Mouse (Mus musculus): ENCODE measurements around the gene Anpep.
A peak's percentile ranks its signal among the peaks of the same experiment; 100 is the strongest.

The Anpep gene

DNA sequence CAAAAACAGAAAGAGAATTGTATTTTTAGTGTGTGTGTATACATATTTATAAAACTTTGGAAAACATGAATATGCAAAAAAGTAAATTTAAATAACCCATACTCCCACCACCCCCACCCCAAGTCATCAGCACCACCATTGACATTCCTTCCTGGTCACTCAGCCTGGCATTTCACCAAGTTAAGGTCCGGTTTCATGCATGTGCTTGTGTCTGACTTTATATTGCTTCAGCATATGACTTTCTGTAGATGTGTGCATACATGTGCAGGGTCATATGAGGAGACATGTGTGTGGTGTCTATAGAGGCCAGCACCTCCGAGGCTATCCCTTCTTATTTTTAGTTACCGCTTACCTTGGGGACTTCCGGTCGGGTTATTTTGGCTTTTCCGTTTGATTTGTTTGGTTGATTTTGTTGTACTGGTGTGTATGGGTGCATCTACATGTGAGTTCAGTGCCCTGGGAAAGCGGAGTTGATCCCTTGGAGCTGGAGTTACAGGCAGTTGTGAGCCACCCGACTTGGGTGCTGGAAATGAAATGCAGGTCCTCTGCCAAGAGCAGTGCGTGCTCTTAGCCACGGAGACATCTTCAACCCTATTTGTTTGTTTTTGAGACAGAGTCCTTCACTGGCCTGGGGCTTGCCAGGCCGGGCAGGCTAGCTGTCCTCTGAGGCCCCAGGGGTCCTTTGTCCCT, 78.9 kb downstream of the Anpep start:
- Histone ChIP-seq H3K4me3 (replicated peaks; ENCODE audit: low read length) (no peak overlapping the region), H3K27me3 (ENCODE audit: insufficient read depth, low read length) (peaks cover 19% of the 10 kb centered on the region), H3K9me3 (ENCODE audit: low read length) (no peaks in the 10 kb centered on the region), H3K4me1 (replicated peaks; ENCODE audit: low read depth, low read length) (peaks cover 24% of the 10 kb centered on the region), H3K36me3 (ENCODE audit: insufficient read depth, low read length) (no peaks in the 10 kb centered on the region)
- TF ChIP-seq CTCF (conservative IDR thresholded peaks at IDR 0.05; ENCODE audit: low read length) (no peak), NANOG (IDR thresholded peaks at IDR 0.05; ENCODE audit: borderline replicate concordance, low read length) (no peak), POU5F1 (IDR thresholded peaks at IDR 0.05; ENCODE audit: borderline replicate concordance, low read length) (no peak)

- Histone ChIP-seq H3K27me3 (ENCODE audit: insufficient read depth, low read length) (peaks cover 19% of the 10 kb centered on the region), H3K4me1 (replicated peaks; ENCODE audit: low read depth, low read length) (peaks cover 22% of the 10 kb centered on the region), H3K4me3 (replicated peaks; ENCODE audit: low read length) (peak overlapping the region; percentile 35), H3K9me3 (ENCODE audit: low read length) (no peaks in the 10 kb centered on the region), H3K36me3 (ENCODE audit: insufficient read depth, low read length) (no peaks in the 10 kb centered on the region)
- TF ChIP-seq POU5F1 (IDR thresholded peaks at IDR 0.05; ENCODE audit: borderline replicate concordance, low read length) (no peak), CTCF (conservative IDR thresholded peaks at IDR 0.05; ENCODE audit: low read length) (peak; percentile 87), NANOG (IDR thresholded peaks at IDR 0.05; ENCODE audit: borderline replicate concordance, low read length) (no peak)
Observed at GRCm38 (mm10) chr7:79780647-79781626, 79.9 kb downstream of the Anpep start.

All from E14TG2a.4 (cell line).